Mouse (Mus musculus): Measurements from ENCODE around the gene Rnasek. TPM values are rescaled to one million over a fixed set of nuclear protein-coding genes. Genes with fewer than 3 reads are reported as not detected.

The Rnasek gene
- polyA plus RNA-seq, 1 experiment from 2014 or later: 207 TPM

- Histone ChIP-seq H3K36me3 (ENCODE audit: control insufficient read depth, insufficient read depth, low read length) (no peaks in the 10 kb centered on the region), H3K4me1 (ENCODE audit: control insufficient read depth, insufficient read depth, low read length) (peaks cover 7% of the 10 kb centered on the region; the same call in 1 of the 2 replicates), H3K27me3 (ENCODE audit: control insufficient read depth, insufficient read depth, low read length) (peaks cover 37% of the 10 kb centered on the region), H3K9ac (ENCODE audit: low read length) (0 out of 2 replicates have a peak overlapping the region, but pooled peaks have one; percentile 23), H3K4me2 (ENCODE audit: low read depth, low read length) (no peak overlapping the region), H3K27ac (ENCODE audit: low read length) (no peak overlapping the region), H3K4me3 (replicated peaks; ENCODE audit: low read length) (no peak overlapping the region), H3K9me3 (replicated peaks; ENCODE audit: control insufficient read depth, low read length) (no peaks in the 10 kb centered on the region)
- ATAC-seq (ENCODE audit: insufficient read depth, low FRiP score): no peak
- WGBS: 24% methylated on average over 22 of the region's 22 CpGs
Measured at GRCm38 (mm10) chr11:70215301-70215700, 24.3 kb downstream of the Rnasek start.

GRCm38 (mm10) chr11:70214856-70215209 is 24.8 kb downstream of the Rnasek start:
- no peak; the same call in 1 of the 2 replicates for ATAC-seq (ENCODE audit: insufficient read depth, low FRiP score)
- WGBS: 10% methylated on average over 18 of the region's 18 CpGs
- Histone ChIP-seq H3K27me3 (ENCODE audit: control insufficient read depth, insufficient read depth, low read length) (peaks cover 37% of the 10 kb centered on the region), H3K4me2 (ENCODE audit: low read depth, low read length) (peak overlapping the region; percentile 54; the same call in 1 of the 2 replicates), H3K4me1 (ENCODE audit: control insufficient read depth, insufficient read depth, low read length) (peaks cover 3% of the 10 kb centered on the region; the same call in 1 of the 2 replicates), H3K9me3 (replicated peaks; ENCODE audit: control insufficient read depth, low read length) (no peaks in the 10 kb centered on the region), H3K36me3 (ENCODE audit: control insufficient read depth, insufficient read depth, low read length) (no peaks in the 10 kb centered on the region), H3K9ac (ENCODE audit: low read length) (no peak overlapping the region), H3K27ac (ENCODE audit: low read length) (no peak overlapping the region), H3K4me3 (replicated peaks; ENCODE audit: low read length) (peak overlapping the region; percentile 40; the same call in 1 of the 2 replicates)

- H3K4me3 ChIP-seq (replicated peaks; ENCODE audit: low read length): peak overlapping the region; percentile 40
- no peak overlapping the region for H3K27ac ChIP-seq (ENCODE audit: low read length)
- 2% methylated on average over 46 of the region's 46 CpGs for WGBS
- ATAC-seq (ENCODE audit: insufficient read depth, low FRiP score): 0 out of 2 replicates have a peak, but pooled peaks have one; percentile 26
- H3K9me3 ChIP-seq (replicated peaks; ENCODE audit: control insufficient read depth, low read length): no peaks in the 10 kb centered on the region
- H3K4me2 ChIP-seq (ENCODE audit: low read depth, low read length): peak overlapping the region; percentile 54
- H3K4me1 ChIP-seq (ENCODE audit: control insufficient read depth, insufficient read depth, low read length): peaks cover 3% of the 10 kb centered on the region; the same call in 1 of the 2 replicates
- peak overlapping the region; percentile 66 for H3K9ac ChIP-seq (ENCODE audit: low read length)
- H3K36me3 ChIP-seq (ENCODE audit: control insufficient read depth, insufficient read depth, low read length): no peaks in the 10 kb centered on the region
- peaks cover 37% of the 10 kb centered on the region for H3K27me3 ChIP-seq (ENCODE audit: control insufficient read depth, insufficient read depth, low read length)
Measured at GRCm38 (mm10) chr11:70214191-70214855, 25.3 kb downstream of the Rnasek start.

GRCm38 (mm10) chr11:70213736-70214135 is 25.9 kb downstream of the Rnasek start:
- Histone ChIP-seq H3K9ac (ENCODE audit: low read length) (peak overlapping the region; percentile 66), H3K36me3 (ENCODE audit: control insufficient read depth, insufficient read depth, low read length) (no peaks in the 10 kb centered on the region), H3K9me3 (replicated peaks; ENCODE audit: control insufficient read depth, low read length) (no peaks in the 10 kb centered on the region), H3K4me2 (ENCODE audit: low read depth, low read length) (peak overlapping the region; percentile 54), H3K4me3 (replicated peaks; ENCODE audit: low read length) (peak overlapping the region; percentile 40), H3K27me3 (ENCODE audit: control insufficient read depth, insufficient read depth, low read length) (peaks cover 37% of the 10 kb centered on the region), H3K27ac (ENCODE audit: low read length) (no peak overlapping the region), H3K4me1 (ENCODE audit: control insufficient read depth, insufficient read depth, low read length) (peaks cover 3% of the 10 kb centered on the region; the same call in 1 of the 2 replicates)
- 7% methylated on average over 26 of the region's 26 CpGs for WGBS
- ATAC-seq (ENCODE audit: insufficient read depth, low FRiP score): peak; percentile 11; the same call in 1 of the 2 replicates

- Histone ChIP-seq H3K27ac (ENCODE audit: low read length) (no peak overlapping the region), H3K9me3 (replicated peaks; ENCODE audit: control insufficient read depth, low read length) (no peaks in the 10 kb centered on the region), H3K4me3 (replicated peaks; ENCODE audit: low read length) (no peak overlapping the region), H3K27me3 (ENCODE audit: control insufficient read depth, insufficient read depth, low read length) (peaks cover 37% of the 10 kb centered on the region), H3K4me2 (ENCODE audit: low read depth, low read length) (0 out of 2 replicates have a peak overlapping the region, but pooled peaks have one; percentile 54), H3K36me3 (ENCODE audit: control insufficient read depth, insufficient read depth, low read length) (no peaks in the 10 kb centered on the region), H3K9ac (ENCODE audit: low read length) (peak overlapping the region; percentile 49; the same call in 1 of the 2 replicates), H3K4me1 (ENCODE audit: control insufficient read depth, insufficient read depth, low read length) (peaks cover 3% of the 10 kb centered on the region; the same call in 1 of the 2 replicates)
- ATAC-seq (ENCODE audit: insufficient read depth, low FRiP score): no peak
- 7% methylated on average over 9 of the region's 9 CpGs for WGBS
Measured at GRCm38 (mm10) chr11:70212896-70213295, 26.7 kb downstream of the Rnasek start.

GRCm38 (mm10) chr11:70212423-70212822 is 27.2 kb downstream of the Rnasek start, which contains the start of gene Slc16a11:
Gene Slc16a11, plus strand, starts transcription at chr11:70212752.
- 50% methylated on average over 6 of the region's 6 CpGs for WGBS
- peaks cover 3% of the 10 kb centered on the region; the same call in 1 of the 2 replicates for H3K4me1 ChIP-seq (ENCODE audit: control insufficient read depth, insufficient read depth, low read length)
- peak within 1 kb of the TSS; percentile 54 for H3K4me2 ChIP-seq (ENCODE audit: low read depth, low read length)
- peak within 1 kb of the TSS; percentile 40 for H3K4me3 ChIP-seq (replicated peaks; ENCODE audit: low read length)
- ATAC-seq (ENCODE audit: insufficient read depth, low FRiP score): no peak
- H3K9me3 ChIP-seq (replicated peaks; ENCODE audit: control insufficient read depth, low read length): no peaks in the 10 kb centered on the region
- peak within 1 kb of the TSS; percentile 66 for H3K9ac ChIP-seq (ENCODE audit: low read length)
- no peaks in the 10 kb centered on the region for H3K36me3 ChIP-seq (ENCODE audit: control insufficient read depth, insufficient read depth, low read length)
- H3K27me3 ChIP-seq (ENCODE audit: control insufficient read depth, insufficient read depth, low read length): peaks cover 35% of the 10 kb centered on the region
- H3K27ac ChIP-seq (ENCODE audit: low read length): no peak within 1 kb of the TSS

- 79% methylated on average over 6 of the region's 6 CpGs for WGBS
- ATAC-seq (ENCODE audit: insufficient read depth, low FRiP score): no peak
- H3K36me3 ChIP-seq (ENCODE audit: control insufficient read depth, insufficient read depth, low read length): no peaks in the 10 kb centered on the region
- no peaks in the 10 kb centered on the region for H3K9me3 ChIP-seq (replicated peaks; ENCODE audit: control insufficient read depth, low read length)
- no peak overlapping the region for H3K27ac ChIP-seq (ENCODE audit: low read length)
- H3K27me3 ChIP-seq (ENCODE audit: control insufficient read depth, insufficient read depth, low read length): peaks cover 32% of the 10 kb centered on the region
- H3K4me1 ChIP-seq (ENCODE audit: control insufficient read depth, insufficient read depth, low read length): peaks cover 3% of the 10 kb centered on the region; the same call in 1 of the 2 replicates
- H3K9ac ChIP-seq (ENCODE audit: low read length): no peak overlapping the region
- no peak overlapping the region for H3K4me2 ChIP-seq (ENCODE audit: low read depth, low read length)
- H3K4me3 ChIP-seq (replicated peaks; ENCODE audit: low read length): no peak overlapping the region
Measured at GRCm38 (mm10) chr11:70211972-70212371, 27.7 kb downstream of the Rnasek start.

- Histone ChIP-seq H3K27me3 (ENCODE audit: control insufficient read depth, insufficient read depth, low read length) (peaks cover 28% of the 10 kb centered on the region), H3K9ac (ENCODE audit: low read length) (no peak overlapping the region), H3K4me1 (ENCODE audit: control insufficient read depth, insufficient read depth, low read length) (peaks cover 3% of the 10 kb centered on the region; the same call in 1 of the 2 replicates), H3K27ac (ENCODE audit: low read length) (no peak overlapping the region; the same call in 1 of the 2 replicates), H3K4me3 (replicated peaks; ENCODE audit: low read length) (no peak overlapping the region), H3K4me2 (ENCODE audit: low read depth, low read length) (no peak overlapping the region), H3K36me3 (ENCODE audit: control insufficient read depth, insufficient read depth, low read length) (no peaks in the 10 kb centered on the region), H3K9me3 (replicated peaks; ENCODE audit: control insufficient read depth, low read length) (no peaks in the 10 kb centered on the region)
- ATAC-seq (ENCODE audit: insufficient read depth, low FRiP score): no peak
- 69% methylated on average over 2 of the region's 2 CpGs for WGBS
Measured at GRCm38 (mm10) chr11:70210681-70211080, 29.0 kb downstream of the Rnasek start.

- 67% methylated on average over 5 of the region's 5 CpGs for WGBS
- no peak for ATAC-seq (ENCODE audit: insufficient read depth, low FRiP score)
- Histone ChIP-seq H3K9me3 (replicated peaks; ENCODE audit: control insufficient read depth, low read length) (no peaks in the 10 kb centered on the region), H3K27ac (ENCODE audit: low read length) (no peak overlapping the region), H3K4me3 (replicated peaks; ENCODE audit: low read length) (no peak overlapping the region), H3K27me3 (ENCODE audit: control insufficient read depth, insufficient read depth, low read length) (peaks cover 10% of the 10 kb centered on the region; the same call in 1 of the 2 replicates), H3K4me1 (ENCODE audit: control insufficient read depth, insufficient read depth, low read length) (peaks cover 3% of the 10 kb centered on the region; the same call in 1 of the 2 replicates), H3K4me2 (ENCODE audit: low read depth, low read length) (no peak overlapping the region), H3K9ac (ENCODE audit: low read length) (no peak overlapping the region), H3K36me3 (ENCODE audit: control insufficient read depth, insufficient read depth, low read length) (no peaks in the 10 kb centered on the region)
Measured at GRCm38 (mm10) chr11:70208778-70209388, 30.8 kb downstream of the Rnasek start.

Data from stomach, embryonic 16.5 days (tissue).